Mouse (Mus musculus) lung, embryonic 15.5 days (tissue): ENCODE data around the gene Eddm3b. TPM values are rescaled to one million over a fixed set of nuclear protein-coding genes. Genes with fewer than 3 reads are reported as not detected.

ENCODE experiments used
- polyA plus RNA-seq: library from polyadenylated mRNA; unstranded; fragments of >200 nt; fragmentation: Nextera tagmentation; extraction: Ambion mirVana; gene quantifications from 2 replicates; pipeline ENCODE4 v1.2.1, GENCODE M21; 2015

The Eddm3b gene
- polyA plus RNA-seq, 1 experiment from 2014 or later: not detected

Other genes starting within 250 kb of the Eddm3b start
- 5.3 and 6.2 TPM in 2 replicates for gene Tep1, start 243.9 kb upstream of the Eddm3b start, polyA plus RNA-seq
- gene Klhl33, start 216.9 kb upstream of the Eddm3b start, polyA plus RNA-seq: 0.36 and 0.50 TPM in 2 replicates
- gene Osgep, start 189.5 kb upstream of the Eddm3b start, polyA plus RNA-seq: 174 and 176 TPM in 2 replicates
- 222 and 228 TPM in 2 replicates for gene Apex1, start 189.5 kb upstream of the Eddm3b start, polyA plus RNA-seq
- gene Pip4p1, start 183.6 kb upstream of the Eddm3b start, polyA plus RNA-seq: 46.7 and 53.4 TPM in 2 replicates
- gene Pnp, start 183.3 kb upstream of the Eddm3b start, polyA plus RNA-seq: 68.1 and 69.5 TPM in 2 replicates
- gene Gm49342, start 169.9 kb upstream of the Eddm3b start, polyA plus RNA-seq: not detected in 2 replicates
- gene Pnp2, start 158.4 kb upstream of the Eddm3b start, polyA plus RNA-seq: 0.38 and 0.76 TPM in 2 replicates
- gene Rnase10, start 106.7 kb upstream of the Eddm3b start, polyA plus RNA-seq: 0.25 and 0.28 TPM in 2 replicates
- gene Rnase9, start 72.6 kb upstream of the Eddm3b start, polyA plus RNA-seq: not detected in 2 replicates
- gene Rnase11, start 64.3 kb upstream of the Eddm3b start, polyA plus RNA-seq: not detected in 2 replicates
- gene Rnase12, start 56.8 kb upstream of the Eddm3b start, polyA plus RNA-seq: not detected in 2 replicates
- not detected in 2 replicates for gene Olfr750, start 40.0 kb upstream of the Eddm3b start, polyA plus RNA-seq
- gene Rnase4, start 23.3 kb upstream of the Eddm3b start, polyA plus RNA-seq: 33.9 and 38.7 TPM in 2 replicates
- 7.6 and 7.7 TPM in 2 replicates for gene Ang, start 23.3 kb upstream of the Eddm3b start, polyA plus RNA-seq
- gene Rnase6, start 9.5 kb downstream of the Eddm3b start, polyA plus RNA-seq: 1.2 and 1.9 TPM in 2 replicates
- 0.30 and 0.44 TPM in 2 replicates for gene Rnase1, start 32.4 kb downstream of the Eddm3b start, polyA plus RNA-seq
- gene Rnase2b, start 47.8 kb downstream of the Eddm3b start, polyA plus RNA-seq: not detected in 2 replicates
- not detected in 2 replicates for gene Ang2, start 84.7 kb downstream of the Eddm3b start, polyA plus RNA-seq
- not detected in 2 replicates for gene Ear14, start 89.0 kb downstream of the Eddm3b start, polyA plus RNA-seq
- not detected in 2 replicates for gene Rnase2a, start 141.7 kb downstream of the Eddm3b start, polyA plus RNA-seq
- not detected in 2 replicates for gene Gm7247, start 247.3 kb downstream of the Eddm3b start, polyA plus RNA-seq